Mouse (Mus musculus): Measurements from ENCODE around the gene Hoxa11. TPM values are rescaled to one million over a fixed set of nuclear protein-coding genes. Genes with fewer than 3 reads are reported as not detected.
A peak's percentile ranks its signal among the peaks of the same experiment; 100 is the strongest.

Hoxa11 gene
- total RNA-seq, 2 experiments from 2014 or later = 6.0 to 6.6 TPM

DNA sequence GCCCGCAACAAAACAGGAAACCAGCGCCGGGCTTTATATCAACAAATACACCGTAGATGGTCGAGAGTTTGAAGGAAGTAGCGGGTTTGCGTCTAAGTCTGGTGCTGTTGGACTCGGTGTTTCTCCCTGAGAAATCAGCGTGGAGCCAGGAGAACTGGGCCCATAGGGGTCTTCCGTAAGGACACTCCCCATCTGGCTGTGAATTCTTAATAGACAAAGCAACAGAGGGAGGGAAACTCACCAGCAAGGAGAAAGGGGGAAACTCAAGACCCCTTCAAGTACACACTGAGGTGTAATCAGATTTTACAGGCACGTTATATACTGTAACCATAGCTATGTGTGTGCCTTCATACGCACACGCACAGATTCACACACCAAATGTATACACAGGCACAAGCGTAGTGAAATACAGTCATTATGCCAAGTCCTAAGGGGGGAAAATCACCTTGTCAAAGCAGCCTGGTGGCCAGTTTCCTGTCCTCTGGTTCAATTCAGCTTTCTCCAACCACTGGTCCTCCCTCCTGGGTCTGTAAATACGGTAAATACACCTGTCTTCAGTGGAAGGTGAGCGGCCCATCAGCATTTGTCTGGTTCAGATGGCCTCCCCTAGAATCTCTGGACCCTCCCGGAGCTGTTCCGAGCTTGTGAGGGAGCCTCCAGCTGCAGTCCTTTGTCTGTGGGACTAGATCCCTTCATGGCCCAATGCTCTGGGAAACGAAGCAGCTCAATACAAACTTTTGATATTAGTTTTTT is 20.5 kb upstream of the Hoxa11 start:
- no peak for DNase-seq (ENCODE audit: low spot score in 2 of 2)

DNA sequence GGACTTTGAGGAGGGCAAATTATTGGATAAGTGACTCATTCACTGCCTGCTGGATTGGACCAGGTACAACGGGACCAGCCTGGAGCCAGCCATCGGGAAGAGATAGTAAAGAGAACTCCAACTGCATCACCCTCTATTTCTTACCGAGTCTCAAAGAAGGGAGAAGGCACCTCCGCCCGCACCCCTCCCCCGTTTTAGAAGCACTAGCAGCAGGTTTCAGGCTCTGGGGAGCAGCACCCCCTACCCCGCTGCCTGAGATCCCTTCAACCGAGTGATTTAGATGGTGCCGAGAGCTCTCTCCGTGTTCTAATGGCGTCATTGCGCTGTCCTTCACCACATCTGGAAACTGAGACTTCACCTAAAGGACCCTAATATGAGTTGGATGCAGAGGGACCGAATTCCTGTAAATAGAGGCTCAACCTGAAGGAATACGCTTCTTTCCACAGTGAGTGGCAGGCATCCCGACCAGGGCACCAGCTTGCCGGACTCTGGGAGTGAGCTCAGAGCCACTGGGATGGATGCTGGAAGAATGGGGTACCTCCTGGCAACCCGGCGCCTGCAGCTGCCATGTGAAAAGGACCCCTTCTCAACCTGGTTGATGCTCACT is 19.8 kb upstream of the Hoxa11 start:
- no peak for DNase-seq (ENCODE audit: low spot score in 2 of 2)

DNA sequence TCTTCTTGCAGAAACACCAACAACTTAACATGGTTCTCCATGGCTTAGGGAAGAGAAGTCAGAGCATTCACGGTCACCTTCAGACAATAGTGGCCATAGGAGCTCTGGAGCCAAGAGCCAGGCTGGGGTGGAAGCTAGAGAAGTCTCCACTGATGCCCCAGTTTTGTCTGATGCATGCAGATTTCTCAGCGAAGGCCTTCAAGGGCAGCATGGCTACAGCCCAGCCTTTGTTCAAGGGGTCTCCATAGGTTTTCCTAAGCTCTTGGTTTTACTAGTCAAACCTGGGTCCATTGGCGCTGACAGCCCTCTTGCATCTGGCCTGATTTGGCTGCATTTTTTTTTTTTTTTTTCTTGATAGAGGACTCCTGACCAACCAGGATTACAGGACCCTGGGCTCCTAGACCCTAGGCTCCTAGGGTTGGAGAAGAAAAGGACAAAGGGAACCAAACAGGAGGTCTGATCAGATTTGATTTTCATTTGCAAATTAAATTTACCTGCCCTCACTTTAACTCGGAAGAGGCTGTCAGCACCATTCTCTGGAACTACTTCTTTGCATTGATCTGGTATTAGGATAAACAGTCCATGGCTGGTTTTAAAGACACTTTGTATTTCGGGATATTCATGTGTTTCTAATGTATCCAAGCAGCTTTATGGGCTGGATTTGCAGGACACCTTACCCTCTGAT is 18.6 kb upstream of the Hoxa11 start:
- DNase-seq (ENCODE audit: low spot score in 2 of 2) = no peak

DNA sequence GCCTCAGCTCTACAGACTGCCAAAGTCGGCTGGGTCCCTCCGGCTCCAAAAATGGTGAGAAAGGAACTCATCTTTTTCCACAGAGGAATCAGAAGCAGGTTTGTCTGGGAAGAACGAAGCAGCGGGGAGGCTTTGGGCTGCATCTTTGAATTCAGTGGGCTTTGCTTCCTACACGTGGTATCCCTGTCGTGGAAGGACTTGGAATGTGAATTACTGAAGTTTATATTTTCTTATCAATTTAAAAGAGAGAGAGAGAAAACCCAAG is 17.6 kb upstream of the Hoxa11 start:
- DNase-seq (ENCODE audit: low spot score in 2 of 2) = no peak

DNA sequence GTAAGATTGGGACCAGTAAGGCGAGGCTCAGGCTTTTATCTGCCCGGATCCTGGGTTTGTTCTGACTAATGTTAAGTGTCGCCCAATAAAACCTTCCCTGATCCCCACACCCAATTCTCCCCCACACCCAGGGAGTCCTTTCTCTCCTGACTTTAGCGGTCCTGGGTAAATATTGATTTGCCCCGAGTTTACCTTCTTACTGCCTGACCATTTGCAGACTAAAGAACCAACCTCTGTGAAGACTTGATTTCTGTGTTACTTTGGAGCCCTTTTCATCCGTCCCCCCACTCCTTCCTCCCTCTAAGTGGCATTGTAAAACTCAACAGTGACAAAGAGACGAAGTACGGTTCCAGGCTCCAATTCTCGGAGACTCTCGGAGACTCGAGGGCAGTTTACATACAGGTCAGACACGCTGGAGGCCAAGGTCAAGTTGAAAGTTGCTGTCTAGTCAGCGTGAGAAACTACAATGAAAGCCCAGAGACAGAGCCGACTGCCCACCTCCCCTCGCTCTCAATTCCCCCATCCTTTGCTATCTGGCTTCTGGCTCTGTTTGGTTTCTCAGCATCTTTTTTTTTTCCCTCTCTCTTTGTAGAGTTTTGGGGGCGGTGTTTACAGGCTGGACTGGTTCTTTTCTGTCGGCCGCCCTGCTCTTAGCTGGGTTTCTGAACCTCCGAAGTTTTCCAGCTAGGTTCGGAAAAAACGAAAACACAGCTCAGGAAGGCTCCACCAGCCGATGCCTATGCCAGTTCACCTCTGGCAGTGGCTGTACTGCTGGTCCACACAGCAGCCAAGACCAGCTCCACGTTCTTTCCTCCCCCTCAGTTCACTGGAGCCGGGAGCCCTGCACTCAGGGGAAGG is 17.1 kb upstream of the Hoxa11 start:
- no peak for DNase-seq (ENCODE audit: low spot score in 2 of 2)

DNA sequence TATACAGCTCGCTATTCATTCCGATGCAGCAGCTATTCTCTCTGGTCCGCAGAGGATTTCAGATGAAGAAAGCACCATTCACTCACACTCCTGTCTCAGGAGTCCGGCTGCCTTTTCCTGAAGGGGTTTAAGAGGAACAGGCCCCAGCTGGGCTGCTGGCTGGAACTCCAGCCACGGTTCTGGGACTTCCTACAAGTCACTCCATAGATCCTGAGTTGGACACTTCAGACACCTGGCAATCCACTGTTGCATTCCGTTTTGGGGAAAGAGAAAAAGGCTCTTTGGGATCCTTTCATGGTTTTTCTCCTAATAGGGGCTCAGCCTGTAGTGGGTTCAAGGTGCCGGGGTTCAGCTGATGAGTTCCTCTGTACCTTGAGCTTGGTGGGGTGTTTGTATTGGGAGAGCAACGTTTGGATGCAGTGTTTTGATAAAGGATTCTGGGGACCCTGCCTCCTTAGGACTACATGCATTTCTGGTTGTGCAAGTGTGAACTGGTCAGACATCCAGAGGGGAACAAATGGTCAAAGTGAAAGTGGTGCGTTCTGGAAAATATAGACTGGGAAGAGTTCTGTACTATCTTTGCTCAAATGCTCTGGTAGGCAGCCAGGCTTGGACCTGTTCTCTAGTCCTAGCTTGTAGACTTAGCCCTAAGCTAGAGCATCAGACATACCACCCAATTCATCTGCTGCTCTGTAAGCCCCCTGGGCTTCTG is 16.3 kb upstream of the Hoxa11 start:
- no peak for DNase-seq (ENCODE audit: low spot score in 2 of 2)

DNA sequence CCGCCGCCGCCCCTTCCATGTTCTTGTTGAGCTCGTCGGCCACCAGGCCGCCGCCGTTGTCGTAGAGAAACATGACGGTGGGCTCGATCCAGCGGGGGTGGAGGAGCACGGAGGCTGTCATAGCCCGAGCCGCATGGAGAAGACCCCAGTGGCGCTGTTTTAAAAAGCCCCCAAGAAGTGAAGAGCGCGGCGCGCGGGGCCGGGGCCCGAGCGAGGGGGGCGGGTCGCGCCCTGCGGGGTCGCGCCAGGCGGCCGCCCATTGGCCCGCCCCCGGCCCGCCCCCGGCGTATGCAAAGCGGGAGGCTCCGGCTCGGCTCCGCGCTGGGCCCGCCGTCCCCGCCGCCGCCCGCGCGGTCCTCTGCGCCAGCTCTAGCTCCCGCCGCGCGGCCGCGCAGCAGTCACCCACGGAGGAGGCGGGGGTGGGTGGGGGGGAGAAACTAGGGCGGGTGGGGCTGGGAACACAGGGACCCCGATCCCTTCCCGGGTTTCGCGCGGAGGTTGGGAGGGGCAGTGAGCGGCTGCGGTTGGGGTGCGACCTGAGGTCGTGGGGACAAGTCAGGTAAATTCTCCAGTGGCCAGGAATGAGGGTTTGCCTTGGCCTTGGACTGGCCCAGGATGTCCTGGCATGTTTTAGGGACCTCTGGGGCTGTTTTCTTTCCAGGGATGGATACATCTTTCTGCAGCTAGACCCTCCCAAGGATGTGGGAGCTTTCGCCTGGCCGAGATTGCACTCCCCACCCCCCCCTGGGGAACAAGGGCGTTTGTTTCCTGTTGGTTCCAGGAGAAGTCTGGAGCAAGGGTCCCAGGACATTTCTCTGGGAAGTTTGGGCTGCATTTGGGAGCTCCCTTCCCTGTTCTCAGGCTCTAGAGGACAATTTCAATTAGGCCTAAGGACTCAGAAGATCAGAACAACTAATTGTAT is 15.3 kb upstream of the Hoxa11 start, which contains the start of gene Hoxa13:
Hoxa13 (minus strand) TSS at position 227 of the 922 bp plus-strand sequence.
- DNase-seq (ENCODE audit: low spot score in 2 of 2) = peak in 1 of 2 experiments; percentile 42

DNA sequence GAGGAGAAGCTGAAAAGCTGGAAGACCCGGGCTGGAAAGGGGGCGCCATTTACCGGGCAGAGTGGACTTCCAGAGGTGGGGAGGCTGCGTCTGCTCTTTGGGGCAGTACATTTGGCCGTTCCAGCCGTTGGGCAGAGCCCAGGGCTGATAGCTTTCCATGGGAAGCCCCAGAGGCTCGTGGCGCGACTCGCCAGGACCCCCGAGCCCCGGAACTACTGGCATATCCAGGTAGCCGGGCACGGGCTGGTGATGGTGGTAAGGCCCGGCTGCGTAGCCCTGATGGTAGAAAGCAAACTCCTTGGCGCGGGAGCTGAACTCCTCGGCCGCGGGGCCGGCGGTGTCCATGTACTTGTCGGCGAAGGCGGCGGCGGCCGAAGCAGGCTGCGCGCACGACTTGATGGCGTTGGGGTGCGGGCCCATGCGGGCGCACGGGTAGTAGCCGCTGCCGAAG is 14.2 kb upstream of the Hoxa11 start:
- DNase-seq (ENCODE audit: low spot score in 2 of 2) = no peak

DNA sequence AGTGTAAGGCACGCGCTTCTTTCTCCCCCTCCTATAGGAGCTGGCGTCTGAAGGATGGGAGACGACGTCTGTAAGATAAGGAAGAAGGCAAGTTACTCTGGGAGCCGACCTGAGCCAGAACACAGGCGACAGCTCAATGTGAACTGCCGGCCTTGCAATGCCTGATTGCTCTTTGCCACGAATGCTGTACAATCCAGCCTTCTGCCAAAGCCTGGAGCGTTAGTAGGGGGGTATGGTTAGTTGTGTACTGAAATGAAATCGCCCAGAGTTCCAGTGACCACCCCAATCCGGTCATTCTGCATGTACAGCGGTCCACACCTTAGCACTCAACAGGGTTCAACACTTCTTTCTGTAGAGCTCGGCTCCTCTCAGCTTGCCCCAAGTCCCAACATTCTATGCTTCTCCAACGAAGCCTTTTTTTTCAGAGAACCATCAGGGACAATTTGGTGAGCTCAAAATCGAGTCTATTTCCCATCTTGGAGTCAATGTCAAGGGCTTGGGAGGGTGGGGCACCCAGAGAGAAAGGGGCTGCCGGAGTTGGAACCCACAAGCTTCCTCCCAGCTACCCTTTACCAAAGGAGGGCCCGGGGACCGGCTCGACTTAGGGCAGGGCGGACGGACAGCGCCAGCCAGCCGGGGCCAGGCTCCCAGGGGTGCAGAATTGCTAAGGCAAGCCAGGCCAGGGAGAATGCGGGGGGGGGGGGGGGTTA is 13.6 kb upstream of the Hoxa11 start:
- no peak for DNase-seq (ENCODE audit: low spot score in 2 of 2)

DNA sequence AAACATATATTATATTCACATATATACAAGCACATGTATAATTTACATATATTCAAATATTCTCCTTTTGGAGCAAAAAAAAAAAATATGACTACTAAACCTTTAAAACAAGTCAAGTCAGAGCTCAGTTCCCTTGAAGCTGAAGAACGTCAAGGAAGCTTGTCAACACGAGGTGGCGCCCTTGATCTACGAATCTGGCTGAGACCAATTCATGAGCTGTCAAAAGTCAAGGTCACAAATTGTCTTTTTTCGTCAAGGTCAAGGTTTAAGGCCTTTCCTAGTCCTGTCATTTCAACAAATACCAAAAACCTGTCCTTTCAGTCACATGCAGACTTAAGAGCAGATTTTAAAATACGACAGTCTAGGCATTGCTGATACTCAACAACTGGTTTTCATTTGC is 11.3 kb upstream of the Hoxa11 start:
- DNase-seq (ENCODE audit: low spot score in 2 of 2) = peak; percentile 64 to 80

DNA sequence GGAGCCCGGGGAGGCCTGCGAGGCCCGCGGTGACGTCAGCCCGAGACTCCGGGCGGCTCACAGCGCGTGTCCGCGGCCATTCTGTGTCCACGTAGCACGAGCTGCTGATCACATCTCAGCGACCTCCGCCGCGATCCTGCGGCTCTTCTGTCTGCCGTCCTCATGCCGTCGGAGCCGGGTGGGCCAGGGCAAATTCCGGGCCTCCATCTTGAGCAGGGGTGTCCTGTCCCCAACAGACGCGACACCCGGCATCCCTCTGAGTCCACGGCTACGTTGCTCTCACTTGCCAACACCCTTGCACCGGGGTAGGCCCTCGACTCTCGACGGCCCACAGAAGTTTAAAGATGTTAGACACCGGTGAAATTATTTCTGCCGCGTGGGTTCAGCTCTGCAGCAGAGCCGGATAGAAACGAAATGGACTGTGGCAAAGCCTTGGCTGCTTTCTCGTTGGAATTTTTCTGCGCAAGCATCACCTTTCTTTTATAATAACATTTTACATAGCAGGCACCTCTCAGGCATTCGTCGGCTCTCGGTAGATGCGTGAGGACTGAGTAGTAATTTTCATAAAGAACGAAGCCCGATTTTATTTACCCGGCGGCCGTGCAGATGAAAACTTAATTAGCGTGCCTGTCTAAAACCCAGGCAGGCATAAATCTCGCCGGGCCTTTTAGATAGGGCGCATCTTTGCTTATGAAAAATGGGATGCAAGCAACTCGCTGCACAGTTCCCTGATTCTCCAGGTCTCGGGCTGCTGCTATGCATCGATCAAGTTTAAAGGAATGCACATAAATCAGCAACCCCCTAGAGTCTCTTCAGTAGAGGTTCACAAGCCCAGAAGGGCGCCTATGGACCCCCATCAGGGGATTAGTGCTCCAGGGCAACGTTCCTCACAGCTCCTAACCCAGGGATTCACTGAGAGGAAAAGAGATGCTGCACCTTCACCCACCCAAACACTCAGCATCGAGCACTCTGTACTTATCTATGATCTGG is 8.2 kb upstream of the Hoxa11 start:
- DNase-seq (ENCODE audit: low spot score in 2 of 2) = no peak

DNA sequence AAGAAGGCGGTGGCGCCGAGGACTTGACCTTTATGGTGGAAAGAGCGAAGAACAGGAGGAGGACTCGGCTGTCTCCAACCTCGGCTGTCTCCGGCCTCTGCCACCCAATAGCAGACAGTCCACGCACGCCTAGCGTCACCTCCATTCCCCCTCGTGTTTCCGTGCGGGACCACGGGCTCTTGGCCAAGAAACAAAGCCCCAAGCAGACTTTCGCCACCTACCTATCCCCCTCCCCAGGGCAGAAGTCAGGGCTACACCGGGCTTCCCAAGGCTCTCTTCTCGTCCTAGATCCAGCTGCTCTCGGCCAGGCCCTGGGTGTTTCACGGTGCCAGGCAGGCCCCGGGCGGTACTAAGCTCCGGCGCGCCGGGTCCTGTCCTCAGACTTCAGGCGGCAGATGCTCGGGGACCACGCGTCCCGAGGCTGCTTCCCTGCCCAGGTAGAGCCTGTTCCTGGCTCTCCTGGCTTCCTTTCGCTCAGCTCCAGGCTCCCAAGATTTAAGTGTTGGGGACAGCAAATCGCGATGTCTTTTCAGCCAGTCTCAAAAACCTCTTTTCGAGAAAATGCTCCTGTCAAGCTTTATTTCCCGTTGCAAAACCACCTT is 7.3 kb upstream of the Hoxa11 start:
- no peak for DNase-seq (ENCODE audit: low spot score in 2 of 2)

DNA sequence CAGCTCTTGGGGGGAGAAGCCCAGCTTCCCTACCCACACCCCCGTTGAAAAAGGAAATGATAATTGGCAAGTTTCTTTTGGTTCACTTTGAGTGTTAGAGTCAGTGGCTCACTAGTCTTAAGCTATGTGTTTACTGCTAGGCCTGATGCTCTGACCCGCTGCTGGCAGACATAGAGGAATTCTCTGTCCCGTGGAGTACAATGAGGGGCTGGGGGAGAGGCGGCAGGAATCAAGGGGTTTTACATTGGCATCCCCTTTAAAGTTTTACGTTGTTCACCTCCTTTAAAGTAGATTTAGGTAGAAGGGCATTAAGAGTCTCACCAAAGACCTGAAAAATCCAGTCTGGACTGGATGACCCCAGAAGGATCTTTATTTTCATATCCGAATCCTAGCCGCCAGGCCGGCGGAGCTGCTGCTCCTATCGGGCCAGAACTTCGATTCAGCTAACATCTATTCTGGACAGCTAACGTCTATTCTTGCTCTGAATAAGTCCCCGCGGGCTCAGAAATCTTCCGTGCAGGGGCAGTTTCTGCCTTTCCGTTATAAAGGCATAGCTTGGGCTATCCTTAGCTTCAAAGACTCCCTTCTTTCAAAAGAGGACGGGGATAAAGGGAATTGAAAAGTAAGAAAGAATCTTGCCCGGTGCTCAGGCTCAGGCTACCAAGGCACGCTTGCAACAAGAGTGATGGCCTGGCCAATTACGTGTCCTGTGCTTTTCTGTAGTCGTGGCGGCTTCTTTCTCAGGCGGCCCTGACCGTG is 6.6 kb upstream of the Hoxa11 start:
- DNase-seq (ENCODE audit: low spot score in 2 of 2) = no peak

DNA sequence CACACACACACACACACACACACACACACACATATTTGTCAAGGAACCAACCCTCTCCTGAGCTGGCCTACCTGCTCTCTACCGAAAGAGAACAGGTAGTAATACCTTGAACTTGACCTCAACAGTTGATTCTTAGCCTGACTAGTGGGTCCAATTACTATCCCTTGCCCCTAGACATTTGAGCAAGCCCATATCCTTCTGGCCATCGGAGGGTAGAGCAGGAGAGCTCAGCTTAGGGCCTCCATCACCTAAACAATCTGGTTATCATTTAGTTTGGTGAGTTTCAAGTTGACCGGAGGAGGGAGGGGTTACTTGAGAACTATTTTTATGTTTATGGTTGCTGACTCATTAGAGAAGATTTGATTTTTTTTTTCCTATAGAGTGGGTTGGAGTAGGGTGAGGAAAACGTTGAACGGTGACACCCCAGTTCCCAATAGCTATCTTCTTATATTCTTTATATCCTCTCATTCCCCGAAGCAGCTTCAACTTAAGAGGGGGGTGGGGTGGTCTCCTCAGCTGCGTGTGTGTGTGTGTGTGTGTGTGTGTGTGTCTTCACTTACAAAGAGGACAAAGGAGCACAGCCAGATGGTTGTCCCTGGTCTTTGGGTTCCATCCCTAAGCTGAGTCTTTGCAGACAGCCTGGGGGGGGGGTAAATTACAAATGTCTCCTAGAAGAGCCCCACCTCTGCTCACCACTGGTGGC is 5.7 kb upstream of the Hoxa11 start:
- DNase-seq (ENCODE audit: low spot score in 2 of 2) = no peak

DNA sequence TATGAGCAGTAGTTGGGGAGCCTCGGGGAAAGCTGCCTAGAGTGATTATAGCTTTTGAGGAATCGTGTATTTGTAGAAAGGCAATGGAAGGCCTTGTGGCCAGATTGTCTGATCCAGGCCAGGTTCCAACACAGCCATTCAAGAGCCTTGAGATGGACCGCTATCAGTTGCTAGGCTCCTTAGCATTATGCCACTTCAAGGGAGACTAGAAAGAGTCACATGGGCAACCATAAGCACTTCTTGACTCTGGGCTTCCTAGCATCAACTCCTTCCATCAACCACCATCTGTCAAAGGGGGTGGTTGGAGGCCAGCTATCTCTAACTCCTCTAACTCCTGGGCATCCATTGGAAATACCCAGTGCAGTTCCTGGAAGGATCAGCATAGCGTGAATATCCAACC is 4.2 kb upstream of the Hoxa11 start:
- DNase-seq (ENCODE audit: low spot score in 2 of 2) = no peak

DNA sequence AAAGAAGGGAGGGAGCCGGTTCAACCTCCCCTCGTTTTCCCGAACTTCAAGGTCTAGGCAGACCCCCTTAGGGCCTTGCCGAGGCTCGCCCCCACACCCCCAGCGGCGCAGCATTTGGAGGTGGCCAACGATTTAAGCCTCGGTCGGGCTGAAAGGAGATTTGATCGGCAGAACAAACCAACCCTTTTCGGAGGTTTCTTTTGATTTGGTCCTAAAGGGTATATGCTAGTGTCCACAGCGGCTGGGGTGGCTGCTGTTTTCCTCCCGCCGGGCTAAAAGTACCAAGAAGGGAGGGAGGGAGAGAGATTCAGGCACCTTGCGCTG is 3.8 kb upstream of the Hoxa11 start:
- peak in 1 of 2 experiments; percentile 15 for DNase-seq (ENCODE audit: low spot score in 2 of 2)

All from gastrocnemius, postnatal 4 days (tissue).